Mouse (Mus musculus) mature B cell (primary cell): ENCODE measurements at regions not wholly inside any gene's neighbourhood (a gene's known extent, or its start where the extent isn't known, plus 50 kb on each side); places are given as distances from the start of the nearest gene placed in this dataset.

Experiments used
- in situ Hi-C: fragments of 300-500 bp; cut with MboI; formaldehyde crosslinking; loops from 2 replicates; pipeline ENCODE4 v1.14.3; 2019

- in situ Hi-C loops: no loop called here
These were observed 105.0 kb downstream of the Aldh8a1 start for GRCm38 (mm10) chr10:21482055-21482454.

GRCm38 (mm10) chr10:21482659-21483058 lies 105.6 kb downstream of the Aldh8a1 start:
- in situ Hi-C loops: no loop called here

GRCm38 (mm10) chr10:21483373-21483772 lies 106.3 kb downstream of the Aldh8a1 start:
- in situ Hi-C loops: no loop called here

- in situ Hi-C loops: no loop called here
These were observed 104.5 kb upstream of the 1700020N01Rik start for GRCm38 (mm10) chr10:21488374-21488930.

- in situ Hi-C loops: no loop called here
These were observed 102.0 kb upstream of the 1700020N01Rik start for GRCm38 (mm10) chr10:21490910-21491309.

- in situ Hi-C loops: no loop called here
These were observed 100.6 kb upstream of the 1700020N01Rik start for GRCm38 (mm10) chr10:21492254-21492894.

GRCm38 (mm10) chr10:21494536-21494935 lies 98.4 kb upstream of the 1700020N01Rik start:
- in situ Hi-C loops: no loop called here

GRCm38 (mm10) chr10:21497110-21497509 lies 95.8 kb upstream of the 1700020N01Rik start:
- in situ Hi-C loops: no loop called here

- in situ Hi-C loops: no loop called here
These were observed 94.8 kb upstream of the 1700020N01Rik start for GRCm38 (mm10) chr10:21498143-21498542.

GRCm38 (mm10) chr10:21501658-21502057 lies 91.3 kb upstream of the 1700020N01Rik start:
- in situ Hi-C loops: no loop called here

GRCm38 (mm10) chr10:21504431-21504830 lies 88.5 kb upstream of the 1700020N01Rik start:
- in situ Hi-C loops: no loop called here

- in situ Hi-C loops: no loop called here
These were observed 81.6 kb upstream of the 1700020N01Rik start for GRCm38 (mm10) chr10:21511386-21511785.

- in situ Hi-C loops: no loop called here
These were observed 80.5 kb upstream of the 1700020N01Rik start for GRCm38 (mm10) chr10:21512486-21512885.

GRCm38 (mm10) chr10:21517721-21518120 lies 75.2 kb upstream of the 1700020N01Rik start:
- in situ Hi-C loops: no loop called here

GRCm38 (mm10) chr10:21520854-21521253 lies 72.1 kb upstream of the 1700020N01Rik start:
- in situ Hi-C loops: no loop called here

GRCm38 (mm10) chr10:21525555-21525954 lies 67.4 kb upstream of the 1700020N01Rik start:
- in situ Hi-C loops: no loop called here

GRCm38 (mm10) chr10:21528396-21528795 lies 64.5 kb upstream of the 1700020N01Rik start:
- in situ Hi-C loops: no loop called here

- in situ Hi-C loops: no loop called here
These were observed 63.7 kb upstream of the 1700020N01Rik start for GRCm38 (mm10) chr10:21529098-21529749.

GRCm38 (mm10) chr10:21532142-21532541 lies 60.8 kb upstream of the 1700020N01Rik start:
- in situ Hi-C loops: no loop called here

- in situ Hi-C loops: no loop called here
These were observed 57.3 kb upstream of the 1700020N01Rik start for GRCm38 (mm10) chr10:21535631-21536030.

GRCm38 (mm10) chr10:21538481-21538880 lies 54.5 kb upstream of the 1700020N01Rik start:
- in situ Hi-C loops: no loop called here
